Mouse (Mus musculus) hindbrain, embryonic 11.5 days (tissue): ENCODE data around the gene Rrm2. TPM values are rescaled to one million over a fixed set of nuclear protein-coding genes. Genes with fewer than 3 reads are reported as not detected.

Experiments used
- ATAC-seq: fragments of 200-750 bp; cut with Nextera tagmentation; 2 replicates; pipeline ENCODE4 v1.8.0; 2017; ENCODE audit warnings: mild to moderate bottlenecking, moderate TSS enrichment, moderate library complexity; ENCODE audit not compliant: low FRiP score
- DNase-seq: peaks from one replicate; pipeline ENCODE4 v3.0.0-alpha.2; 2015; ENCODE audit warnings: low spot score
- H3K27ac ChIP-seq: fragments of 300-500 bp; sonication (generic); 2 replicates; pipeline ENCODE4 v1.5.1; 2014; ENCODE audit warnings: mild to moderate bottlenecking, low read depth, low read length
- H3K27me3 ChIP-seq: fragments of 300-500 bp; sonication (generic); 2 replicates; pipeline ENCODE4 v1.6.1; 2014; ENCODE audit warnings: mild to moderate bottlenecking, low read length, moderate library complexity, mixed read lengths; ENCODE audit not compliant: control insufficient read depth, insufficient read depth
- H3K36me3 ChIP-seq: fragments of 300-500 bp; sonication (generic); 2 replicates; pipeline ENCODE4 v1.6.1; 2014; ENCODE audit warnings: mild to moderate bottlenecking, low read length, moderate library complexity, mixed read lengths; ENCODE audit not compliant: control insufficient read depth, insufficient read depth
- H3K4me1 ChIP-seq: fragments of 300-500 bp; sonication (generic); replicated peaks from 2 replicates; pipeline ENCODE4 v1.6.1; 2014; ENCODE audit warnings: low read length, mixed read lengths; ENCODE audit not compliant: control insufficient read depth, insufficient read depth
- H3K4me2 ChIP-seq: fragments of 300-500 bp; sonication (generic); replicated peaks from 2 replicates; pipeline ENCODE4 v1.6.1; 2014; ENCODE audit warnings: mild to moderate bottlenecking, low read depth, low read length
- H3K4me3 ChIP-seq: fragments of 300-500 bp; sonication (generic); 2 replicates; pipeline ENCODE4 v1.5.1; 2014; ENCODE audit warnings: low read depth, low read length
- H3K9ac ChIP-seq: fragments of 300-500 bp; sonication (generic); 2 replicates; pipeline ENCODE4 v1.6.1; 2014; ENCODE audit warnings: low read depth, low read length
- H3K9me3 ChIP-seq: fragments of 300-500 bp; sonication (generic); 2 replicates; pipeline ENCODE4 v1.6.1; 2016; ENCODE audit warnings: low read length; ENCODE audit not compliant: control insufficient read depth
- WGBS: fragments of 180-500 bp; shearing (Covaris S2); extraction: QIAGEN DNeasy Blood & Tissue Kit; methylation state at CpG from one replicate; pipeline ENCODE4 v1.1.7; 2014; 5-methylcytosine and 5-hydroxymethylcytosine counted together
- polyA plus RNA-seq: library from polyadenylated mRNA; unstranded; fragments of >200 nt; fragmentation: Nextera tagmentation; extraction: Ambion mirVana; gene quantifications from 2 replicates; pipeline ENCODE4 v1.2.1, GENCODE M21; 2014

The Rrm2 gene
- polyA plus RNA-seq, 1 experiment from 2014 or later: 335 TPM

GRCm38 (mm10) chr12:24709831-24710508 lies 1.9 kb downstream of the Rrm2 start:
- H3K4me1 ChIP-seq: no peaks in the 10 kb centered on the region
- no peaks in the 10 kb centered on the region for H3K27me3 ChIP-seq
- 39% methylated on average over 5 of the region's 5 CpGs for WGBS
- peak overlapping the region; percentile 77 for H3K9ac ChIP-seq
- H3K27ac ChIP-seq: no peak overlapping the region
- H3K36me3 ChIP-seq: peaks cover 9% of the 10 kb centered on the region
- no peak for ATAC-seq
- peak; percentile 80 for DNase-seq
- H3K9me3 ChIP-seq: no peaks in the 10 kb centered on the region
- H3K4me3 ChIP-seq: peak overlapping the region; percentile 75
- H3K4me2 ChIP-seq: peak overlapping the region; percentile 76

- Histone ChIP-seq H3K27me3 (no peaks in the 10 kb centered on the region), H3K9me3 (no peaks in the 10 kb centered on the region), H3K9ac (no peak overlapping the region), H3K36me3 (peaks cover 9% of the 10 kb centered on the region), H3K27ac (no peak overlapping the region), H3K4me3 (peak overlapping the region; percentile 75), H3K4me1 (no peaks in the 10 kb centered on the region), H3K4me2 (peak overlapping the region; percentile 16; the same call in 1 of the 2 replicates)
- ATAC-seq: no peak
- DNase-seq: peak; percentile 65
- 76% methylated on average over 5 of the region's 5 CpGs for WGBS
These were observed 2.6 kb downstream of the Rrm2 start for GRCm38 (mm10) chr12:24710672-24711071.

GRCm38 (mm10) chr12:24712396-24712795 lies 4.4 kb downstream of the Rrm2 start:
- Histone ChIP-seq H3K36me3 (peaks cover 9% of the 10 kb centered on the region), H3K9ac (0 out of 2 replicates have a peak overlapping the region, but pooled peaks have one; percentile 11)
- 93% methylated on average over 8 of the region's 8 CpGs for WGBS

GRCm38 (mm10) chr12:24714579-24715255 lies 6.7 kb downstream of the Rrm2 start:
- no peaks in the 10 kb centered on the region for H3K4me1 ChIP-seq

More at GRCm38 (mm10) chr12:24712396-24712795, 4.4 kb downstream of the Rrm2 start:
- ATAC-seq (no peak), DNase-seq (no peak)
- Histone ChIP-seq H3K27ac (no peak overlapping the region), H3K4me2 (no peak overlapping the region), H3K4me1 (no peaks in the 10 kb centered on the region), H3K27me3 (no peaks in the 10 kb centered on the region), H3K9me3 (no peaks in the 10 kb centered on the region), H3K4me3 (no peak overlapping the region)

GRCm38 (mm10) chr12:24715268-24715896 lies 7.3 kb downstream of the Rrm2 start:
- WGBS: 84% methylated on average over 2 of the region's 2 CpGs
- Histone ChIP-seq H3K4me1 (no peaks in the 10 kb centered on the region), H3K4me3 (no peak overlapping the region), H3K4me2 (no peak overlapping the region), H3K27me3 (no peaks in the 10 kb centered on the region), H3K9me3 (no peaks in the 10 kb centered on the region), H3K27ac (no peak overlapping the region), H3K9ac (no peak overlapping the region), H3K36me3 (peaks cover 9% of the 10 kb centered on the region)
- no peak for ATAC-seq
- no peak for DNase-seq

More at GRCm38 (mm10) chr12:24714579-24715255, 6.7 kb downstream of the Rrm2 start:
- peaks cover 9% of the 10 kb centered on the region for H3K36me3 ChIP-seq
- H3K9me3 ChIP-seq: no peaks in the 10 kb centered on the region
- WGBS: 73% methylated on average over 5 of the region's 5 CpGs
- DNase-seq: no peak
- H3K4me3 ChIP-seq: no peak overlapping the region
- no peaks in the 10 kb centered on the region for H3K27me3 ChIP-seq
- no peak overlapping the region for H3K4me2 ChIP-seq
- no peak for ATAC-seq
- no peak overlapping the region for H3K27ac ChIP-seq
- no peak overlapping the region for H3K9ac ChIP-seq

GRCm38 (mm10) chr12:24716721-24717301 lies 8.8 kb downstream of the Rrm2 start:
- no peaks in the 10 kb centered on the region for H3K27me3 ChIP-seq
- no peak overlapping the region for H3K4me2 ChIP-seq
- DNase-seq (peak; percentile 66), ATAC-seq (peak; percentile 69)
- H3K36me3 ChIP-seq: peaks cover 8% of the 10 kb centered on the region
- H3K9ac ChIP-seq: no peak overlapping the region
- WGBS: 54% methylated on average over 4 of the region's 4 CpGs
- no peaks in the 10 kb centered on the region for H3K4me1 ChIP-seq
- H3K9me3 ChIP-seq: no peaks in the 10 kb centered on the region
- H3K4me3 ChIP-seq: no peak overlapping the region
- no peak overlapping the region for H3K27ac ChIP-seq

- Histone ChIP-seq H3K27me3 (no peaks in the 10 kb centered on the region), H3K4me3 (no peak overlapping the region), H3K9ac (no peak overlapping the region), H3K36me3 (no peaks in the 10 kb centered on the region), H3K27ac (no peak overlapping the region), H3K9me3 (no peaks in the 10 kb centered on the region), H3K4me2 (no peak overlapping the region), H3K4me1 (0 out of 2 replicates have a peak, but pooled peaks cover 3% of the 10 kb centered on the region)
- 63% methylated on average over 2 of the region's 2 CpGs for WGBS
- ATAC-seq: no peak
- DNase-seq: no peak
These were observed 15.4 kb downstream of the Rrm2 start for GRCm38 (mm10) chr12:24723434-24723833.

- ATAC-seq: peak; percentile 27; the same call in 1 of the 2 replicates
- 63% methylated on average over 4 of the region's 4 CpGs for WGBS
- H3K27ac ChIP-seq: 0 out of 2 replicates have a peak overlapping the region, but pooled peaks have one; percentile 27
These were observed 15.8 kb downstream of the Rrm2 start for GRCm38 (mm10) chr12:24723859-24724258.

More at GRCm38 (mm10) chr12:24723859-24724258, 15.8 kb downstream of the Rrm2 start:
- no peak overlapping the region for H3K9ac ChIP-seq
- no peak for DNase-seq
- no peak overlapping the region for H3K4me2 ChIP-seq
- H3K4me3 ChIP-seq: no peak overlapping the region
- no peaks in the 10 kb centered on the region for H3K9me3 ChIP-seq
- 0 out of 2 replicates have a peak, but pooled peaks cover 3% of the 10 kb centered on the region for H3K4me1 ChIP-seq
- H3K27me3 ChIP-seq: no peaks in the 10 kb centered on the region
- no peaks in the 10 kb centered on the region for H3K36me3 ChIP-seq
